Mouse (Mus musculus): Measurements from ENCODE around the gene Vwa1. TPM values are rescaled to one million over a fixed set of nuclear protein-coding genes. Genes with fewer than 3 reads are reported as not detected.

Vwa1 gene
- polyA plus RNA-seq, 1 experiment, result 10.6 TPM

Other genes with a start within 250 kb of the Vwa1 start
- gene Nadk, start 212.3 kb downstream of the Vwa1 start, polyA plus RNA-seq (2012; rRNA removed), result 142 and 164 TPM in 2 replicates
- gene Slc35e2, start 173.3 kb downstream of the Vwa1 start, polyA plus RNA-seq (2012; rRNA removed), result 11.4 and 23.7 TPM in 2 replicates
- 43.3 and 43.8 TPM in 2 replicates for gene Cdk11b, start 149.8 kb downstream of the Vwa1 start, polyA plus RNA-seq (2012; rRNA removed)
- not detected in 2 replicates for gene Gm10563, start 129.3 kb downstream of the Vwa1 start, polyA plus RNA-seq (2012; rRNA removed)
- gene Mmp23, start 121.3 kb downstream of the Vwa1 start, polyA plus RNA-seq (2012; rRNA removed), result 19.6 and 19.7 TPM in 2 replicates
- gene Mib2, start 105.5 kb downstream of the Vwa1 start, polyA plus RNA-seq (2012; rRNA removed), result 36.6 and 47.6 TPM in 2 replicates
- gene Fndc10, start 80.4 kb downstream of the Vwa1 start, polyA plus RNA-seq (2012; rRNA removed), result 10.1 and 12.2 TPM in 2 replicates
- 125 and 153 TPM in 2 replicates for gene Ssu72, start 69.9 kb downstream of the Vwa1 start, polyA plus RNA-seq (2012; rRNA removed)
- gene Tmem240, start 39.9 kb downstream of the Vwa1 start, polyA plus RNA-seq (2012; rRNA removed), result 0.40 and 0.51 TPM in 2 replicates
- 78.3 and 91.6 TPM in 2 replicates for gene Atad3a, start 13.6 kb downstream of the Vwa1 start, polyA plus RNA-seq (2012; rRNA removed)
- gene Tmem88b, start 11.2 kb upstream of the Vwa1 start, polyA plus RNA-seq (2012; rRNA removed), result 0.55 and 1.2 TPM in 2 replicates
- gene Ankrd65, start 15.7 kb upstream of the Vwa1 start, polyA plus RNA-seq (2012; rRNA removed), result not detected in 2 replicates
- gene Mrpl20, start 28.2 kb upstream of the Vwa1 start, polyA plus RNA-seq (2012; rRNA removed), result 73.4 and 84.4 TPM in 2 replicates
- gene Ccnl2, start 37.8 kb upstream of the Vwa1 start, polyA plus RNA-seq (2012; rRNA removed), result 45.9 and 63.9 TPM in 2 replicates
- 123 and 143 TPM in 2 replicates for gene Aurkaip1, start 56.6 kb upstream of the Vwa1 start, polyA plus RNA-seq (2012; rRNA removed)
- 55.5 and 69.3 TPM in 2 replicates for gene Mxra8, start 65.0 kb upstream of the Vwa1 start, polyA plus RNA-seq (2012; rRNA removed)
- gene Dvl1, start 72.7 kb upstream of the Vwa1 start, polyA plus RNA-seq (2012; rRNA removed), result 73.8 and 106 TPM in 2 replicates
- 1.3 and 1.9 TPM in 2 replicates for gene Tas1r3, start 88.7 kb upstream of the Vwa1 start, polyA plus RNA-seq (2012; rRNA removed)
- gene Cptp, start 94.7 kb upstream of the Vwa1 start, polyA plus RNA-seq (2012; rRNA removed), result 51.3 and 55.5 TPM in 2 replicates
- 36.6 and 36.7 TPM in 2 replicates for gene Ints11, start 94.8 kb upstream of the Vwa1 start, polyA plus RNA-seq (2012; rRNA removed)
- 31.4 and 39.4 TPM in 2 replicates for gene Pusl1, start 117.1 kb upstream of the Vwa1 start, polyA plus RNA-seq (2012; rRNA removed)
- gene Acap3, start 117.1 kb upstream of the Vwa1 start, polyA plus RNA-seq (2012; rRNA removed), result 9.5 and 16.3 TPM in 2 replicates
- 77.4 and 92.8 TPM in 2 replicates for gene Ube2j2, start 169.1 kb upstream of the Vwa1 start, polyA plus RNA-seq (2012; rRNA removed)
- gene C1qtnf12, start 187.6 kb upstream of the Vwa1 start, polyA plus RNA-seq (2012; rRNA removed), result 77.0 and 151 TPM in 2 replicates
- gene B3galt6, start 218.0 kb upstream of the Vwa1 start, polyA plus RNA-seq (2012; rRNA removed), result 5.9 and 6.0 TPM in 2 replicates
- 77.4 and 77.7 TPM in 2 replicates for gene Sdf4, start 218.2 kb upstream of the Vwa1 start, polyA plus RNA-seq (2012; rRNA removed)
- 7.4 and 8.8 TPM in 2 replicates for gene Tnfrsf4, start 239.1 kb upstream of the Vwa1 start, polyA plus RNA-seq (2012; rRNA removed)